In genomic region chr9:83370907-83371306, GRCm38 (mm10) we compare ENCODE assay signal across 12 mouse cellular contexts.
DNase-seq lines count a peak whose midpoint lies in the region; ATAC-seq and TF ChIP-seq lines count a peak whose summit lies in the region.
"Had no signal": no experiment of that assay in that cellular context is flagged by ENCODE, and none has a peak within 500 bp of the region (broad histone marks: within the 10 kb centered on the region; RNA-seq: fewer than 3 reads in every experiment).

No protein-coding gene starts in this region.

- WGBS in forebrain, postnatal 0 days, result 41% methylated on average over 1 of the region's 1 CpGs
- 74% methylated on average over 1 of the region's 1 CpGs for WGBS in forebrain, embryonic 10.5 days

- H3K4me3 ChIP-seq in forebrain, postnatal 0 days (ENCODE audit: low read depth, low read length), result no peak overlapping the region
- H3K4me3 ChIP-seq in forebrain, embryonic 10.5 days, result no peak overlapping the region
- H3K4me3 ChIP-seq in left cerebral cortex, adult 2 months, result no peak overlapping the region
- H3K4me3 ChIP-seq: heart, embryonic 12.5 days had no signal

- intact Hi-C loops in left cerebral cortex, adult 2 months (cut with DNase I), result loop anchor here (5.0 kb wide), 1 partner anchor 394 kb away; the partner anchor contains the start of gene Phip

- no peaks in the 10 kb centered on the region for H3K27me3 ChIP-seq in forebrain, postnatal 0 days (ENCODE audit: insufficient read depth, low read length)
- H3K27me3 ChIP-seq in forebrain, embryonic 10.5 days (ENCODE audit: poor library complexity, severe bottlenecking), result no peaks in the 10 kb centered on the region
- H3K27me3 ChIP-seq: heart, embryonic 12.5 days had no signal

- no peak overlapping the region for H3K4me2 ChIP-seq in forebrain, postnatal 0 days (ENCODE audit: low read depth)
- H3K4me2 ChIP-seq: heart, embryonic 12.5 days had no signal

- no peaks in the 10 kb centered on the region for H3K4me1 ChIP-seq in forebrain, postnatal 0 days (ENCODE audit: insufficient read depth)
- H3K4me1 ChIP-seq in forebrain, embryonic 10.5 days, result no peaks in the 10 kb centered on the region

- H3K27ac ChIP-seq in forebrain, postnatal 0 days (ENCODE audit: low read depth, low read length), result no peak overlapping the region
- H3K27ac ChIP-seq in forebrain, embryonic 10.5 days, result no peak overlapping the region
- no peak overlapping the region for H3K27ac ChIP-seq in left cerebral cortex, adult 2 months

- DNase-seq in forebrain, postnatal 0 days, result peak; percentile 46
- no peak for DNase-seq in forebrain, embryonic 10.5 days (ENCODE audit: extremely low spot score, low spot score)
- DNase-seq in left cerebral cortex, adult 2 months (ENCODE audit: extremely low spot score in 1 of 2, low spot score in 2 of 2), result no peak
- no peak for DNase-seq in left cerebral cortex, adult 8-10 months (ENCODE audit: low spot score in 2 of 2)
- DNase-seq in Muller cell, postnatal 12 days (ENCODE audit: inconsistent ontology term), result peak; percentile 40
- DNase-seq in spleen, postnatal 14 days (ENCODE audit: low spot score in 2 of 2), result no peak
- DNase-seq: kidney, adult 11 months; thymus, postnatal 25 days had no signal

- no peaks in the 10 kb centered on the region for H3K36me3 ChIP-seq in forebrain, postnatal 0 days (ENCODE audit: insufficient read depth)
- no peaks in the 10 kb centered on the region for H3K36me3 ChIP-seq in forebrain, embryonic 10.5 days (replicated peaks)
- H3K36me3 ChIP-seq: heart, embryonic 12.5 days had no signal

- H3K9me3 ChIP-seq in forebrain, postnatal 0 days (ENCODE audit: low read length), result no peaks in the 10 kb centered on the region
- no peaks in the 10 kb centered on the region for H3K9me3 ChIP-seq in forebrain, embryonic 10.5 days
- H3K9me3 ChIP-seq: heart, embryonic 12.5 days had no signal

- peak; percentile 45; the same call in 1 of the 2 replicates for ATAC-seq in forebrain, postnatal 0 days
- ATAC-seq in granulocyte monocyte progenitor cell, adult 5-6 weeks (replicated peaks; ENCODE audit: poor library complexity, severe bottlenecking), result peak; percentile 60; the same call in 1 of the 2 replicates
- no peak for ATAC-seq in inflammation-experienced regulatory T-cells, adult 6 months
- ATAC-seq: midbrain, embryonic 16.5 days had no signal

- H3K9ac ChIP-seq in forebrain, postnatal 0 days, result no peak overlapping the region
- H3K9ac ChIP-seq: heart, embryonic 12.5 days had no signal

- TF ChIP-seq CTCF in forebrain, postnatal 0 days (IDR thresholded peaks at IDR 0.05; ENCODE audit: low read depth), result peak; percentile 66
- peak; percentile 66 for TF ChIP-seq CTCF in left cerebral cortex, adult 2 months (IDR thresholded peaks at IDR 0.05)

Comparison
In these comparisons a context has a peak if more than half of its experiments do, and no peak if none do; other contexts are left out.
1. DNase-seq: peak in forebrain, postnatal 0 days (single experiment) and Muller cell, postnatal 12 days (single experiment); none in forebrain, embryonic 10.5 days (single experiment), left cerebral cortex, adult 2 months (0 of 2), left cerebral cortex, adult 8-10 months (0 of 2) and spleen, postnatal 14 days (0 of 2).